Mouse (Mus musculus): ENCODE results near the gene Ergic1. TPM values are rescaled to one million over a fixed set of nuclear protein-coding genes. Genes with fewer than 3 reads are reported as not detected.

Ergic1 gene
- polyA plus RNA-seq (2017; shearing (Covaris generic)): 10 to 100 TPM; 37.2 to 77.2 TPM

- peak; percentile 82 for ATAC-seq
Observed at GRCm38 (mm10) chr17:26561290-26561640, at the start of gene Ergic1. TSS of gene Ergic1 (plus strand) at chr17:26561489.

- ATAC-seq: no peak
Observed at GRCm38 (mm10) chr17:26511816-26512774, 49.2 kb upstream of the Ergic1 start.

GRCm38 (mm10) chr17:26512961-26513360 lies 48.3 kb upstream of the Ergic1 start:
- ATAC-seq: no peak

- no peak for ATAC-seq
Observed at GRCm38 (mm10) chr17:26513459-26514290, 47.6 kb upstream of the Ergic1 start.

- no peak for ATAC-seq
Observed at GRCm38 (mm10) chr17:26514581-26515030, 46.7 kb upstream of the Ergic1 start.

- ATAC-seq: no peak
Observed at GRCm38 (mm10) chr17:26515675-26516074, 45.6 kb upstream of the Ergic1 start.

- ATAC-seq: no peak
Observed at GRCm38 (mm10) chr17:26518306-26518705, 43.0 kb upstream of the Ergic1 start.

GRCm38 (mm10) chr17:26522711-26523110 lies 38.6 kb upstream of the Ergic1 start:
- no peak for ATAC-seq

- no peak for ATAC-seq
Observed at GRCm38 (mm10) chr17:26524316-26524715, 37.0 kb upstream of the Ergic1 start.

GRCm38 (mm10) chr17:26524801-26525200 lies 36.5 kb upstream of the Ergic1 start:
- ATAC-seq: no peak

- no peak for ATAC-seq
Observed at GRCm38 (mm10) chr17:26525316-26525715, 36.0 kb upstream of the Ergic1 start.

GRCm38 (mm10) chr17:26527291-26527690 lies 34.0 kb upstream of the Ergic1 start:
- no peak for ATAC-seq

GRCm38 (mm10) chr17:26528751-26529150 lies 32.5 kb upstream of the Ergic1 start:
- no peak for ATAC-seq

- no peak for ATAC-seq
Observed at GRCm38 (mm10) chr17:26529791-26530241, 31.5 kb upstream of the Ergic1 start.

GRCm38 (mm10) chr17:26530590-26531081 lies 30.7 kb upstream of the Ergic1 start:
- no peak for ATAC-seq

GRCm38 (mm10) chr17:26531395-26532027 lies 29.8 kb upstream of the Ergic1 start:
- peak; percentile 90 for ATAC-seq

- peak; percentile 22 for ATAC-seq
Observed at GRCm38 (mm10) chr17:26532476-26533045, 28.7 kb upstream of the Ergic1 start.

GRCm38 (mm10) chr17:26533871-26534372 lies 27.4 kb upstream of the Ergic1 start:
- no peak for ATAC-seq

GRCm38 (mm10) chr17:26534695-26535094 lies 26.6 kb upstream of the Ergic1 start:
- no peak for ATAC-seq

GRCm38 (mm10) chr17:26535251-26536136 lies 25.8 kb upstream of the Ergic1 start:
- no peak for ATAC-seq
